Mouse (Mus musculus) heart, adult 9 months (tissue): Measurements from ENCODE around the gene Pa2g4.

ENCODE experiments used
- DNase-seq, 2 experiments: peaks; one replicate each; pipeline ENCODE4 v3.0.0; 2022; ENCODE audit warnings: low spot score in 2 of 2

Pa2g4 gene

DNA sequence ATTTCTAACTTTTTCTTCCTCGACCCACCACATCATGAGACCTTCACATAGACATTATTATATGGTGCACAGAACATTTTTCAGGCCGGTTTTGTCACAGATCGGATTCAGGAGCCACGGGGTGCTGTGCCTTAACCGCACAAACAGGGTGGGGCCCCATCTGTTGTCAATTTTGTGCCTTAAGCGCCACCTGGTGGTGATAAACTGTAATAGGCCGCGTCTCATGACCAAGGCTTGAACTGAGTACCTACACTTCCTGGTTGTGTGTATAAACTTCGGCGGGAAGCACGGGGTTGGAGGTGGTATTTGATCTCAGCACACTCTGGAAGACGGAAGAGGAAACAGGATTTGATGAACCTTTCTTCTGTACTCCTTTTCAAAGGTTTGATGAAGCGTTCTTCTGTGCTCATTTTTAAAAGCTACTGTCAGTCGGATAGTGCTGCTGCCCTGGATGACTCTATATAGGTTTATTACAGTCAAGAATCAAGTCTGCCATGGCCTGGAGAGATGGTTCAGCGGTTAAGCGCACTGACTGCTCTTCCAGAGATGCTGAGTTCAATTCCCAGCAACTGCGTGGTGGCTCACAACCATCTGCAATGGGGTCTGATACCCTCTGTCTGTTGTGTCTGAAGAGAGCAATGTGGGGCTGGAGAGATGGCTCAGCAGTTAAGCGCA is 29.4 kb downstream of the Pa2g4 start:
- DNase-seq, result peak; percentile 91 to 95

DNA sequence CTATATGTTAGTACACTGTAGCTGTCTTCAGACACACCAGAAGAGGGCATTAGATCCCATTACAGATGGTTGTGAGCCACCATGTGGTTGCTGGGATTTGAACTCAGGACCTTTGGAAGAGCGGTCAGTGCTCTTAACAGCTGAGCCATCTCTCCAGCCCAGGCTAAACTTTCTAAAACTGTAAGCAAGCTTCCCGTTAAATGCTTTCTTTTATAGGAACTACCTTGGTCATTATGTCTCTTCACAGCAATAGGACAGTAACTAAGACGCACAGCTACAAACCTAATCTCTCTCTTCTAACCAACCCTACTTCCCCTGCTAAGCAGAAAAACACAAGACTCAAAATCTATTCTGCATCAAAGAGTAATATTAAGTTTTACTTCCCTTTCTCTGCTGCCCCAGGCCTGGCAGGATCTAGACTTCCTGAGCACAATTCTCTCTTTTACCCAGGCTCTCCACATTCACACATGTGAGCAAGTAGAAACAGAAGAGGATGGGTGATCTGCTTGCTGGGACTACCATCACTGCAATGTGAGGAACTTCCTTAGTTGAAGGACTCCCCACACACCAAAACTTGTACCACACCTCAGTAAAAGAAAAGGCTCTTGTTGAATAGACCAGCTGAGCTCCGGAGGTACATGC is 30.0 kb downstream of the Pa2g4 start:
- no peak for DNase-seq

DNA sequence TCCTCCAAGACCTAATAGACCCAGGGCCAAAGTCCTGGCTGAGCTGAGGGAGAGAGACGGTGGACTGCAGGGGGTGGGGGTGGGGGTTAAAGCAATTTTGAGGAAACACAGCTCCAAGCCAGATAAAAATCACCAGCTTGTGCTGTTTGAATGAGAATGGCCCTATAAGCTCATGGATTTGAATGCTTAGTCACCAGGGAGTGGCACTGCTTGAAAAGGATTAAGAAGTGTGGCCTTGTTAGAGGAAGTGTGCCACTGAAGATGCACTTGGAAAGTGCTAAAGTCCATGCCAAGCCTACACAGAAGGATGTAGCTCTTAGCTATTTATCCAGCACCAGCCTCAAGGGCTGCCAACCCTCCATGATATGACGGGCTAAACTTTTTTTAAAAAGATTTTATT is 30.6 kb downstream of the Pa2g4 start:
- no peak for DNase-seq

DNA sequence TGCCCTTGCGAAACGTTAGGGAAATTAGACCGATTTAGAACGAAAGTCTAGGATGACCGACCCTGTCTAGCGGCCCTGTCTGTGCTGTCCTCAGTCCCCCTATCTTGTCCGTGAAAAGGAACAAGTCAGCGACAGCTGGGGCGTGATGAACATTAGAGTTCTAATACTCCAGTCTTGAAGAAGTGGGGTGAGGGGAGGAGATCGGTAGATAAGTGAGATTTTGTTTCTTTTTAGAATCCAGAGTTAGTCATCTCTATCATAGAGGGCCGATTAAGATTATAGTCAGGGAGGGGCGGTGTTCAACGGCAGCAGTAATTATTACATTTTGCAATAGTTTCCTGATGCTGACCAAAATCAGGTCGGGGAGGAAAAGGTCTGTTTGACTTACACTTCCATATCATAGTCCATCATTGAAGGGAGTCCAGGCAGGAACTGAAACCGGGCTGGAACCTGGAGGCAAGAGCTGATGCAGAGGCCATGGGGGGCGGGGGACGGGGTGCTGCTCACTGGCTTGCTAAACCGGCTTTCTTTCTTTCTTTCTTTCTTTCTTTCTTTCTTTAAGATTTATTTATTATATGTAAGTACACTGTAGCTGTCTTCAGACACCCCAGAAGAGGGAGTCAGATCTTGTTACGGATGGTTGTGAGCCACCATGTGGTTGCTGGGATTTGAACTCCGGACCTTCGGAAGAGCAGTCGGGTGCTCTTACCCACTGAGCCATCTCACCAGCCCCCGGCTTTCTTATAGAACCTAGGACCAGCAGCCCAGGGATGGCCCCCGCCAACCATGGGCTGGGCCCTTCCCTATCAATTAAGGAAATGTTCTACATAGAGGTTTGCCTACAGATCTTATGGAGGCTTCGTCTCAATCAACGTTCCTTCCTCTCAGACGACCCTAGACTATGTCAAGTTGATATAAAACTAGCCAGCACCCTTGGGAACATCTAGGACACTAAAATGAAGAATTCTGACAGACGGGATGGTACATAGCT is 39.1 kb downstream of the Pa2g4 start:
- no peak for DNase-seq

DNA sequence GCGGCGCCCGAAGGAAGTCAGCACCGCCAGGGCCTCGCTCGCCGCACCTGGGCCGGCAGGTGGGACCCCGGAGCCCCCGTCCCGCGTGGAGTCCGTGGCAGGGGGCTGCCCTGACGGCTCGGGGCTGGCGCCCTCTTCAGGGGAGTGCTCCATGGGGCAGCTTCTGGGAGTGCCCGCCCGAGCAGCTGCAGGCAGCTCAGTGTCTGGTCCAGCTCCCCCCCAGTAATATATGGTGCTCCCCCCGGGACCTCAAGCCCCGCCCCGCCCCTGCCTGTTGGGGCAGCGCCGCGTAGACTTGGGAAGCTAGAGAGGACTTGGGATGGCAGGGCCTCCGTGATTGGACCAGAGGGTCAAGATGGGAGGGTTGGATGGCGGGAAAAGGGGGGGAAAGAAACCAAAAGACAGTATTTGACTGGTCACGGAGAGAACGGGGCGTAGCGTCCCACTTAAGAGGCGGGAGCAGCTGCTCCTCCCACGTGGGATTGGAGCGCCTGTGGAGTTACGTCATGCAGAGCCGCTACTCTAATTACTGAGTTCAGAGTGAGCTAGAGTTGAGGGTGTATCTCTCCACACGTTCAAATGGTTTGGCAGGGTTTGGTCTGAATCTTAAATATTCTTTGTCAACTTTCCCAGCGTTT is 40.0 kb downstream of the Pa2g4 start, which contains the start of gene Esyt1:
TSS of gene Esyt1 (minus strand) at position 201 of the 638 bp plus-strand sequence.
- peak; percentile 98 to 99 for DNase-seq

DNA sequence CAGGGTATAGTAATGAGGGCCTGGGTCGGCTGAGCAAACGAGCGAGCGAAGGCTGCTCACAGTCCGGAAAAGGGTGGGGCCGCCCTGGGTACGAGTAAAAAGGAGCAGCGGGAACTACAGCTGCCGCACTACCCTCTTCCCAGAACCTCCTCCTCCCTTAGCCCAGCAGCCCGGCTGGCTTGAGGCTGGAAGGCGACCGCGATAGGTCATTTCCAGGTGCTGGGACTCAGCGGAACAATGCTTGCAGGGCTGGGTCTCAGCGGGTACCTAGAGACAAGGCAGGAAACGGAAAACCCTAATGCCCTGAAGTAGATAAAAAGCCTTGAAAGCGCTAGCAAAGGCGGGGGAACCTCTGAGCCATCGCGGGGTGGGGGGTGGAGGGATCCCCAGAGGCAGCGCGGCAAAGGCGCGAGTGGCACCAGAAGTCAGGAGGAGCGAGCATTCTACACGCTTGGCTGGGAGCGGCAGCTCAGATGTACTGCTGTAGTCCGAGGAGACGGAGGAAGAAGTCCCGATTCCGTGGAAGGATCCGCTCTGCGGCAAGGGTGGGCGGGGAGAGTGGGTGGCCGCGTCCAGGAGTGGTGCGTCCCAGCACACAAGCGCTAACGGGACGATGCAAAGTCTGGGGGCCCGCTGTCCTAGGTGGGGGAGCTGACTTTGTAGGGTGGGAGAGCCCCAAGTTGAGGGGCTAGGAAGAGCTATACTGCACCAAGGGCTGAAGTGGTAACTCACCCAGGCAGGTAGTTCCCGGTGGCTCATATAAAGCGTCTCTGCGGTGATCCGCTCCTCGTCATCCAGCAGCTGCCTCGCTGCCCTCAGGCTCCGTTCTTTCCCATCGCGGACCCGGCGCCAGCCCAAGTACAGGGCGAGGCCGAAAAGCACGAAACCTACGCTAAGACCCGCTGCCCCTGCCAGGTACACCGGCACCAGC is 40.8 kb downstream of the Pa2g4 start:
- DNase-seq, result peak; percentile 42 to 52

DNA sequence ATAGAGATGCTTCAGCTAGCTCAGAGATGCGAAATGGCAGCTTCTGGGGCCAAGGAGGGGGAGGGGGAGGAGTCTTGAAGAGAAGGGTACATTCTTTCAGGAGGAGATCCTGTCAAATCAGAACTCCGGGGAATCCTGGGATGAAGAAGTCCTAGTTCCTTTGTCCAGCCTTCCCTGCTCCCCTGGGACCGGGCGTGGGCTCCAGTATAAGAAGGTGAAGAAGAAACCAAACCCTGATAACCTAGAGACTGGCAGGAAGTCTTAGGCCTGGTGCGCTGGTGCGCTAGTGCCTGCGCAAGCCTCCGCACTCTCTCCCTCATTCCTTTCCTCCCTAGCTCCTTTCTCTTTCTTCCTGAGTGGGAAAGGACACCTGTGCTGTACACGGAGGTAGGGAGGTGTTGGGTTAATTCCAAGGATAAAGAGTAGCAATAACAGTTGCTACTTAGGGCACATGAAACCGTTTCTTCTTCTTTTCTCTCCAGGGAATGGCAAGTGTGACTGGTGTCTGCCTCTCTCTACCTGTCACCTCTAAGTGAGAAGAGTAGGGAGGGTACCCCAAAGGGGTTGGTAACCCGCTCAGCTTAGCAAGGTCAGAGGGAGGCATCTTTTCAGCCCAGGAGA is 41.6 kb downstream of the Pa2g4 start:
- DNase-seq, result no peak

DNA sequence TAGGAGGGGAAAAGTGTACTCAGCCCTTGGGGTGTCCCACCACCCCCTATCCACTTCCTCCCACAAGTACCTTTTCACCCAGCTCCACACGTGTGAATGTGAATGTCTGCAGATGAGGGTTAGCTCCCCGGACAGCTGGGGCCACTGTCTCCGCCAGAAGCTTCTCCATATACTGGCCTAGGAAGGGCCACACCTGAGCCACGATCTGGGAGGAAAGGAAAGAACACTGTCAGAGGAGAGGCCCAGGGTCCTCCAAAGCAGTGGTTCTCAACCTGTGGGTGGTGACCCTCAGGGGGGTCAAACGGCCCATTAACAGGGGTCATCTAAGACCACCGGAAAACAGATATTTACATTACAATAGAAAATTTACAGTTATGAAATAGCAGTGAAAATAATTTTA is 43.4 kb downstream of the Pa2g4 start:
- DNase-seq, result no peak

DNA sequence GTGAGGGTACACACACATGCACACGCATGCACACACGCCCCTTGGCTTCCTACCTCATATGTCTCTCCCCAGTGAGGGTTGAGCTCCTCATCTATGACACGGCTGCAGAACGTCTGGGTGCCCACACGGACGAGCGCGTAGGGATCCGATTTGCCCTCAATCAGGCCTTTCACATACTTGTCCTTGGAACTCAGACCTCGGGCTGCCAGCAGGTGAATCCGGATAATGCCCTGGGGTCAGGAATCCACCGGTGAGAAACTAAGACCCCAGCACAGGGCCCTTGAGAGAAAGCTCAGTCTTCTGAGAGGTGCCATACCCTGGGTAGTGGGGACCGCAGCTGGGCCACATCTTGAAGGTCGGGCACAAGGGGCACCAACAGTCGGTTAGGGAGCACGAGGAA is 45.2 kb downstream of the Pa2g4 start:
- DNase-seq, result no peak

DNA sequence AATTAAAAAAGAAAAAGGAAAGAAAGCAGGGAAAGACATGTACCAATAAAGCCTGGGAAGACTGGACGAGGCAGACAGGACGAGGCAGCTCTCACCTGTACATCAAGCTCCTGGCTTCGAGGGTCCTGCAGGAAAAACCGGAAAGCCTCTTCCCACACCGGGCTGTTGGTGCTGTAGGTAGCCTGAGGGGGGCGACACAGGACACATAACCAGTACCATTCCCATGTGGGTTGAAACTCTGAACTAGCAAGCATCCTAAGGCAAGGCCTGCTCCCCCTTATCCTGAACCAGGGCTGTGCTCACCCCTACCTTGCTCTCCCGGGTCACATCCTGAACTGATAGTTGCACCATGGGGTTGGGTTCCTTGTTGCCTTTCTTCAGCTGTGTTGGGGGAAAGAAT is 47.0 kb downstream of the Pa2g4 start:
- DNase-seq, result peak in 1 of 2 experiments; percentile 57

DNA sequence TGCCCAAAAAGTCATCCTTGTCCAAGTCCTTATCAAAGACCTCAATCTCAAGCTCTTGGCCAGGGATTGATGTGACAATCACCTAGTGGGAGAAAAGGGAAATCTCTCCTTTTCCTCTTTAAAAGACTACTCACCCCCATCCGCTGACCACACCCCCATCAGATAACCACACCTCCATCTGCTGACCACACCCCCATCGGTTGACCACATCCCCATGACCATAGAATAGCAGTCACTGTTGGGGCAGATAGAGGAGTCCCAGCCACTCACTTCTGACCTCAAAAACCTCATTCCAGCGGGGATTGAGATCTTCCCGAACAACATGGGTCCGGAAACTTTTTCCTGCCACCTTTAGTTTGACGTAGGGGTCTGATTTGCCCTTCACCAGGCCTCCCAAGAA is 49.1 kb downstream of the Pa2g4 start:
- DNase-seq, result no peak

DNA sequence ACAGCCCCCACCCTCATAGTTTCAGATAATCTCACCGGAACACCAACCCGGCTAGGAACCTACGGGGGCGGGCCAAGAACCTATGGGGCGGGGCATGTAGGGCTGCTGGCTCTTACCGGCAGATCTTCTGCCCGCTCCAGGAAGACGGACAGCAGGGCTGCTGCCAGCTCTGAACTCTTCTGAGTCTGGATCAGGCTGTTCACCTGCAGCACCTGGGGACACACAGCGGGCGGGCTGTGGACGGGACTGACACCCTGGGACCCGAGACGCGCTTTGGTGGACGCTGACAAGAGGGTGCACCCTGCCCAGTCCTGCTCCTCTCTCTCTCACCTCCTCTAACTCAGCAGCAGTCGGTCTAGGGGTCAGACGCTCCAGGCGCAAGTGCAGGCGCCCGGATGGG is 49.8 kb downstream of the Pa2g4 start:
- DNase-seq, result no peak

DNA sequence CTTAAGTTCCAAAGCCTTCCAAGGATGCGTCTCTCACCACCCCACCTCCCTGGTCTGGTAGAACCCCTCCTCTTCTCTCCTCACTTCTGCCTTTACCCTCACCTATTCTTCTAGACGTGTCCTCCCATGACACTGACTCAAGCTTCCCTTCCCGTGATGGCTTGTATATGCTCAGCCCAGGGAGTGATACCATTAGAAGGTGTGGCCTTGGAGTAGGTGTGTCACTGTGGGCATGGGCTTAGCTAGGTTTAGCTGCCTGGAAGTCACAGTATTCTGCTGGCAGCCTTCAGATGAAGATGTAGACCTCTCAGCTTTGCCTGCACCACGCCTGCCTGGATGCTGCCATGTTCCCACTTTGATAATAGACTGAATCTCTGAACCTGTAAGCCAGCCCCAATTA is 50.7 kb downstream of the Pa2g4 start:
- no peak for DNase-seq

DNA sequence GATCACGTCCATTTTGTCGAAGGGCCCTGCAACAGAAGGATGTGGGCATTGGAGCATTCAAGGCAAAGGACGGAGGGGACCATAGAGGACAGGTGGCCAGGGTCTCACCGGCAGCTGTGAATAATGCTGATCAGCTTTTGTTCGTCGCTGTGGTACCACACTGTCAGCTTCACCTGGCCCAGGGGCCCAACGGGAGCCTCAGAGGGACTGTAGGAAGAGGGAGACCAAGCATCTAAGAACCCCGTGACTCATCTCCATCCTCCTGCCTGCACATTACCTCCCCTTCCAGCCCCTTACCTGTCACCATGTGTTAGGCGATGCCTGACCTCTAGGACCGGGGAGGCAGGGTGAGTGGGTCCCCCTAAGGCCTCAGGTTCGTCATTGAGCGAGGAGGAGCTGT is 54.0 kb downstream of the Pa2g4 start:
- no peak for DNase-seq

DNA sequence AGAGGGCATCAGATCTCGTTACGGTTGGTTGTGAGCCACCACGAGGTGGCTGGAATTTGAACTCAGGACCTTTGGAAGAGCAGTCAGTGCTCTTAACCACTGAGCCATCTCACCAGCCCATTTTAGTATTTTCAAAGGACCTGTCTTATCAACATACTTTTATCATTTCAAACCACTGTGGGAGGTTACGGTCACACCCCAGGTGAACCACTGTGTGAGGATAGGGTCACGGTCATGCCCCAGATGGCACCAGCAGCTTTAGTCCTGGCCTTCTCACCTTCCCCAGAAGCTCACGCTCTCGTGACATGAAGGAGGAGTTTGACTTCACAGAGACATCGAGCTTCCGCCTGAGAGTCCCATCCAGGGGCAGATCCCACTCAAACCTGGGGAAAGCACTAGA is 54.6 kb downstream of the Pa2g4 start:
- DNase-seq, result no peak

DNA sequence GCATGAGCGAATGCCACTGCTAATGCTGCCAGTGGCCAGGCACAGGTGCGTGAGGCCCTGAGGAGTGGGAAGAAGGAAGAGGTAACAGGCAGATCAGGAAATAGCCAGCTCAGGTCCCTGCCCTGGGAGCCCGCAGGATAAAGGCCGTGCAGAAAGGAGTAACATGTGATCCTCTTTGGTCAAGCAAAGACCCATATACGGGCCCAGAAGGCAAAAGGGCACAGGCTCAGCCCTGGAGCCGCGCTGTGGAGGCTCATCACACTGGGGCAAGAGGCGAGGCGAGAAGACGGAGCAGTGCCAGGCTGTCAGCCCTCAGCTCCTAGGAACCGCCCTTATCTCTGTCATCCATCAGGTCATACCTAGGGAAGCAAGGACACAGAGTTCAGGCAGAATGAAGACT is 55.5 kb downstream of the Pa2g4 start:
- DNase-seq, result no peak

DNA sequence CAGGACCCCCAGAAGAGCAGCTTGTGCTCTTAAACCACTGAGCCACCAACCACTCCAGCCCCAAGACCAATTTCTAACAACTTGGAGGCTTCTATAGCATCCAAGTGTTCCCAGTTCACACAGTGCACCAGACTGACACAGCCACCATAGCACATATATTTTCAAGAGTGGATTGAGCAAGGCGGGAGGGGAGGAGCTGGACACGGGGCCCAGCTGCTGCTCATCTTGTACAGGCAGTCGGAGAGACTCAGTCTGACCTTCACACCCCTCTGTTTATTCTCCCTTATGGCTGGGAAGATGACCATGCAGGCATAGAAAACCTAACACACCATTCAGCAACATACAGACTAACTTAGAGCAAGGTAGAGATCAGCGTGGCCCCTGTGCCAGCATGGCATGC is 56.0 kb downstream of the Pa2g4 start:
- no peak for DNase-seq

DNA sequence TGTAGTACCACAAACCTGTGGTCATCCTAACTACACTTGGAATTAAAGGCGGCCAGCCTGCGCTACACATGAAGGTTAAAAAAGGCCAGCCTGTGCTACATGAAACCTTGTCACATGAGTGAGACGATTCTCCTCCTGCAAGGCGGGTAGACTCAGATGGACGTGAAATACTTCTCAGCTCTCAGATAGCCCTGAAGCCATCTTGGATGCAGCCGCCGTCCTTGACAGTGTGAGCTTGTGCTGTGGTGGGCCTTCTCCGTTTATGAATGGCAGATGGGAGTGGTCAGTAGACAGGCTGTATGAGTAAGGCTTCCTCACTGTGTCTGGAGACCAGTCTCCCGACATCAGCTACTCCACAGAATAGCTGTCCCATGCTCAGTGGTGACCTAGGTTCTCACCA is 56.6 kb downstream of the Pa2g4 start:
- no peak for DNase-seq

DNA sequence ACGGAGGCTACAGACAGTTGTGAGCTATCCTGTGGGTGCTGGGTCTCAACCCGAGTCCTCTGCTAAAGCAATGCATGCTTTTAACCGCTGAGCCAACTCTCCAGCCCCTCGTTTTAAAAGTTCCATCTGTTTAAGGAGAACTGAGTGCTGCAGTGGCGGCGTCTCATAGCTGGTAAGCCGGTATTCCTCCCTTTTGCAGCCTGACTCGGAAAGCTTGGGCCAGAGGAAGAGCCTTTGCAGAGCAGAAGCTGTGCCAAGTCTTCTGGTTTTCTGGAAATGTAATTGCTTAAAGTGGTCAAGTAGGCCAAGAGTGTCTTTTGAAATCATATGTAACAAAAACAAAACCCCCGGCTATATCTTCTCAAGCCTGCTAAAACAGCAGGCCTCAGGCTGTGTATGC is 57.5 kb downstream of the Pa2g4 start:
- no peak for DNase-seq
